Mouse (Mus musculus) CH12.LX (cell line): ENCODE measurements around the gene Lzts3. TPM values are rescaled to one million over a fixed set of nuclear protein-coding genes. Genes with fewer than 3 reads are reported as not detected.

Experiments
- DNase-seq: peaks from one replicate; pipeline ENCODE4 v3.0.0-alpha.2; 2013; ENCODE audit errors: extremely low read depth
- H3K27ac ChIP-seq: 2 replicates; pipeline ENCODE4 v1.5.1; 2012; ENCODE audit warnings: low read depth, mild to moderate bottlenecking, control low read depth, moderate library complexity; ENCODE audit not compliant: insufficient read depth
- H3K27me3 ChIP-seq: replicated peaks from 2 replicates; pipeline ENCODE3; 2012; ENCODE audit warnings: inconsistent platforms
- H3K36me3 ChIP-seq, 2 experiments: replicated peaks in 1 of 2; 2 replicates each; pipeline versions ENCODE3 to v1.6.1; 2012; ENCODE audit warnings: inconsistent platforms in 1 of 2, low read length in 1 of 2, mild to moderate bottlenecking in 1 of 2, mixed read lengths in 1 of 2, moderate library complexity in 1 of 2; ENCODE audit not compliant: control insufficient read depth in 1 of 2, insufficient read depth in 1 of 2
- H3K4me1 ChIP-seq, 2 experiments: 2 replicates each; pipeline ENCODE4 v1.6.1; 2012; ENCODE audit warnings: inconsistent platforms in 1 of 2, moderate library complexity in 1 of 2; ENCODE audit not compliant: insufficient read depth in 2 of 2, control insufficient read depth in 1 of 2
- H3K4me2 ChIP-seq: 2 replicates; pipeline ENCODE4 v1.6.1; 2012; ENCODE audit warnings: low read depth, mild to moderate bottlenecking, control low read depth; ENCODE audit not compliant: poor library complexity, insufficient read depth, severe bottlenecking
- H3K4me3 ChIP-seq, 3 experiments: fragments of 150-350 bp in 1 of 3; sonication (generic) in 1 of 3; replicated peaks in 1 of 3; 2 replicates each; pipeline versions ENCODE3 to v1.5.1; 2011 to 2012; ENCODE audit warnings: low read depth in 2 of 3, low read length in 2 of 3, mild to moderate bottlenecking in 2 of 3, moderate library complexity in 2 of 3, control low read depth in 1 of 3, improper control_type of control experiment in 1 of 3, inconsistent platforms in 1 of 3, mixed read lengths in 1 of 3; ENCODE audit not compliant: poor library complexity in 1 of 3
- H3K79me2 ChIP-seq: replicated peaks from 2 replicates; pipeline ENCODE4 v1.6.1; 2012; ENCODE audit warnings: mild to moderate bottlenecking, moderate library complexity; ENCODE audit not compliant: control insufficient read depth, poor library complexity, insufficient read depth, severe bottlenecking; ENCODE audit errors: extremely low read depth
- H3K9ac ChIP-seq: 2 replicates; pipeline ENCODE4 v1.6.1; 2012; ENCODE audit warnings: low read depth, mild to moderate bottlenecking, control low read depth, moderate library complexity; ENCODE audit not compliant: insufficient read depth
- H3K9me3 ChIP-seq: replicated peaks from 2 replicates; pipeline ENCODE3; 2012; ENCODE audit warnings: low read length, inconsistent platforms, mixed read lengths
- BHLHE40 ChIP-seq: IDR thresholded peaks from 2 replicates; pipeline ENCODE4 v1.6.1; 2011; ENCODE audit warnings: mild to moderate bottlenecking, low read depth, low read length, improper control_type of control experiment
- CHD1 ChIP-seq: IDR thresholded peaks from 2 replicates; pipeline ENCODE4 v1.6.1; 2012; ENCODE audit warnings: low read depth, low read length, improper control_type of control experiment, inconsistent platforms
- CHD2 ChIP-seq: IDR thresholded peaks from 2 replicates; pipeline ENCODE4 v1.6.1; 2011; ENCODE audit warnings: low read length, improper control_type of control experiment
- CTCF ChIP-seq, 2 experiments: IDR thresholded peaks in 1 of 2; conservative IDR thresholded peaks in 1 of 2; 2 replicates each; pipeline ENCODE4 v1.5.1; 2011 to 2012; ENCODE audit warnings: low read depth in 2 of 2, low read length in 2 of 2, improper control_type of control experiment in 1 of 2, inconsistent platforms in 1 of 2, mild to moderate bottlenecking in 1 of 2, moderate library complexity in 1 of 2
- E2F4 ChIP-seq: IDR thresholded peaks from 2 replicates; pipeline ENCODE4 v1.6.1; 2011; ENCODE audit warnings: low read depth, low read length, improper control_type of control experiment; ENCODE audit not compliant: insufficient replicate concordance
- ELF1 ChIP-seq: IDR thresholded peaks from 2 replicates; pipeline ENCODE4 v1.6.1; 2014; ENCODE audit warnings: low read depth, mild to moderate bottlenecking, inconsistent platforms, low read length, improper control_type of control experiment
- EP300 ChIP-seq: IDR thresholded peaks from 2 replicates; pipeline ENCODE4 v1.6.1; 2011; ENCODE audit warnings: low read length, improper control_type of control experiment
- ETS1 ChIP-seq: conservative IDR thresholded peaks from 2 replicates; pipeline ENCODE4 v1.6.1; 2012; ENCODE audit warnings: low read depth, mild to moderate bottlenecking, inconsistent platforms, low read length, improper control_type of control experiment, moderate library complexity
- GABPA ChIP-seq: IDR thresholded peaks from 2 replicates; pipeline ENCODE4 v1.6.1; 2012; ENCODE audit warnings: low read depth, low read length, improper control_type of control experiment, inconsistent platforms; ENCODE audit not compliant: insufficient replicate concordance
- HCFC1 ChIP-seq: IDR thresholded peaks from 2 replicates; pipeline ENCODE4 v1.6.1; 2012; ENCODE audit warnings: low read depth, mild to moderate bottlenecking, inconsistent platforms, low read length, improper control_type of control experiment
- IRF4 ChIP-seq: IDR thresholded peaks from 2 replicates; pipeline ENCODE4 v1.6.1; 2014; ENCODE audit warnings: low read depth, mild to moderate bottlenecking, inconsistent platforms, low read length, improper control_type of control experiment
- JUN ChIP-seq: IDR thresholded peaks from 2 replicates; pipeline ENCODE4 v1.6.1; 2011; ENCODE audit warnings: low read depth, mild to moderate bottlenecking, low read length, improper control_type of control experiment, moderate library complexity; ENCODE audit not compliant: insufficient read depth
- JUND ChIP-seq: conservative IDR thresholded peaks from 2 replicates; pipeline ENCODE4 v1.6.1; 2011; ENCODE audit warnings: low read depth, low read length, improper control_type of control experiment
- KAT2A ChIP-seq: IDR thresholded peaks from 2 replicates; pipeline ENCODE4 v1.6.1; 2012; ENCODE audit warnings: low read length, improper control_type of control experiment, inconsistent platforms; ENCODE audit not compliant: insufficient replicate concordance
- MAFK ChIP-seq: IDR thresholded peaks from 2 replicates; pipeline ENCODE4 v1.6.1; 2011; ENCODE audit warnings: low read length, improper control_type of control experiment; ENCODE audit not compliant: insufficient replicate concordance
- MAX ChIP-seq: IDR thresholded peaks from 2 replicates; pipeline ENCODE4 v1.6.1; 2011; ENCODE audit warnings: low read length, improper control_type of control experiment
- MAZ ChIP-seq: IDR thresholded peaks from 2 replicates; pipeline ENCODE4 v1.6.1; 2012; ENCODE audit warnings: low read depth, mild to moderate bottlenecking, inconsistent platforms, low read length, improper control_type of control experiment, moderate library complexity
- MEF2A ChIP-seq: IDR thresholded peaks from 2 replicates; pipeline ENCODE4 v1.6.1; 2014; ENCODE audit warnings: low read depth, mild to moderate bottlenecking, inconsistent platforms, low read length, improper control_type of control experiment, borderline replicate concordance
- MXI1 ChIP-seq: IDR thresholded peaks from 2 replicates; pipeline ENCODE4 v1.6.1; 2011; ENCODE audit warnings: mild to moderate bottlenecking, low read depth, low read length, improper control_type of control experiment
- MYC ChIP-seq: IDR thresholded peaks from 2 replicates; pipeline ENCODE4 v1.6.1; 2011; ENCODE audit warnings: low read depth, mild to moderate bottlenecking, improper control_type of control experiment, low read length
- NELFE ChIP-seq: IDR thresholded peaks from 2 replicates; pipeline ENCODE4 v1.6.1; 2011; ENCODE audit warnings: low read depth, low read length, improper control_type of control experiment
- NRF1 ChIP-seq: IDR thresholded peaks from 2 replicates; pipeline ENCODE4 v1.6.1; 2014; ENCODE audit warnings: low read depth, mild to moderate bottlenecking, inconsistent platforms, low read length, improper control_type of control experiment, moderate library complexity
- PAX5 ChIP-seq: IDR thresholded peaks from 2 replicates; pipeline ENCODE4 v1.6.1; 2012; ENCODE audit warnings: low read length, inconsistent platforms, mixed read lengths
- POLR2A ChIP-seq: IDR thresholded peaks from 2 replicates; pipeline ENCODE4 v1.6.1; 2011; ENCODE audit warnings: low read depth, mild to moderate bottlenecking, improper control_type of control experiment, low read length
- POLR2AphosphoS2 ChIP-seq: IDR thresholded peaks from 2 replicates; pipeline ENCODE4 v1.6.1; 2011; ENCODE audit warnings: low read depth, low read length, improper control_type of control experiment
- RAD21 ChIP-seq: IDR thresholded peaks from 2 replicates; pipeline ENCODE4 v1.6.1; 2011; ENCODE audit warnings: low read depth, mild to moderate bottlenecking, low read length, improper control_type of control experiment, moderate library complexity
- RCOR1 ChIP-seq: conservative IDR thresholded peaks from 2 replicates; pipeline ENCODE4 v1.6.1; 2012; ENCODE audit warnings: low read depth, mild to moderate bottlenecking, inconsistent platforms, low read length, improper control_type of control experiment
- SIN3A ChIP-seq: IDR thresholded peaks from 2 replicates; pipeline ENCODE4 v1.6.1; 2012; ENCODE audit warnings: low read length, improper control_type of control experiment, inconsistent platforms
- SMC3 ChIP-seq: IDR thresholded peaks from 2 replicates; pipeline ENCODE4 v1.6.1; 2011; ENCODE audit warnings: low read depth, low read length, improper control_type of control experiment
- TBP ChIP-seq: conservative IDR thresholded peaks from 2 replicates; pipeline ENCODE4 v1.6.1; 2011; ENCODE audit warnings: low read depth, low read length, improper control_type of control experiment
- TCF12 ChIP-seq: IDR thresholded peaks from 2 replicates; pipeline ENCODE4 v1.6.1; 2014; ENCODE audit warnings: low read depth, mild to moderate bottlenecking, inconsistent platforms, low read length, improper control_type of control experiment
- UBTF ChIP-seq: IDR thresholded peaks from 2 replicates; pipeline ENCODE4 v1.6.1; 2012; ENCODE audit warnings: low read depth, mild to moderate bottlenecking, inconsistent platforms, low read length, improper control_type of control experiment, moderate library complexity
- USF1 ChIP-seq: IDR thresholded peaks from 2 replicates; pipeline ENCODE4 v1.6.1; 2014; ENCODE audit warnings: low read depth, mild to moderate bottlenecking, inconsistent platforms, low read length, improper control_type of control experiment
- USF2 ChIP-seq: conservative IDR thresholded peaks from 2 replicates; pipeline ENCODE4 v1.6.1; 2011; ENCODE audit warnings: low read depth, low read length, improper control_type of control experiment
- ZC3H11A ChIP-seq: IDR thresholded peaks from 2 replicates; pipeline ENCODE4 v1.6.1; 2012; ENCODE audit warnings: low read depth, mild to moderate bottlenecking, inconsistent platforms, low read length, improper control_type of control experiment
- ZKSCAN1 ChIP-seq: IDR thresholded peaks from 2 replicates; pipeline ENCODE4 v1.6.1; 2012; ENCODE audit warnings: low read depth, inconsistent platforms, low read length, improper control_type of control experiment, borderline replicate concordance
- ZMIZ1 ChIP-seq: IDR thresholded peaks from 2 replicates; pipeline ENCODE4 v1.6.1; 2012; ENCODE audit warnings: low read depth, mild to moderate bottlenecking, inconsistent platforms, low read length, improper control_type of control experiment
- ZNF384 ChIP-seq: IDR thresholded peaks from 2 replicates; pipeline ENCODE4 v1.6.1; 2012; ENCODE audit warnings: low read depth, low read length, improper control_type of control experiment, inconsistent platforms
- dilution Hi-C: fragments of 300-500 bp; cut with MboI; formaldehyde crosslinking; loops from 2 replicates; pipeline ENCODE4 v1.14.3; 2020; ENCODE audit warnings: low sequenced_read_pairs; ENCODE audit not compliant: extremely low pct_unique_long_range_greater_than_20kb, extremely low pct_ligation_motif_present
- in situ Hi-C: fragments of 300-500 bp; cut with MboI; formaldehyde crosslinking; loops from 3 replicates; pipeline ENCODE4 v1.14.3; 2019; ENCODE audit warnings: low sequenced_read_pairs, low pct_ligation_motif_present, low pct_unique_long_range_greater_than_20kb, mixed read lengths
- polyA plus RNA-seq: library from polyadenylated mRNA; unstranded; fragments of >175 nt; gene quantifications from 2 replicates; pipeline ENCODE4 v1.2.1, GENCODE M21; 2012; ENCODE audit warnings: low read depth; ENCODE audit not compliant: insufficient read length
- total RNA-seq, 2 experiments: library from RNA; depleted of rRNA; stranded (reverse); fragments of 300-350 nt in 1 of 2; fragments of >200 nt in 1 of 2; gene quantifications; 2 replicates each; pipeline ENCODE4 v1.2.3; 2012 to 2014

The Lzts3 gene
- 3.7 and 3.9 TPM in 2 replicates for total RNA-seq (2012; rRNA removed)
- total RNA-seq (2014; rRNA removed), result 1.2 and 1.5 TPM in 2 replicates
- 3.6 and 4.2 TPM in 2 replicates for polyA plus RNA-seq

DNA sequence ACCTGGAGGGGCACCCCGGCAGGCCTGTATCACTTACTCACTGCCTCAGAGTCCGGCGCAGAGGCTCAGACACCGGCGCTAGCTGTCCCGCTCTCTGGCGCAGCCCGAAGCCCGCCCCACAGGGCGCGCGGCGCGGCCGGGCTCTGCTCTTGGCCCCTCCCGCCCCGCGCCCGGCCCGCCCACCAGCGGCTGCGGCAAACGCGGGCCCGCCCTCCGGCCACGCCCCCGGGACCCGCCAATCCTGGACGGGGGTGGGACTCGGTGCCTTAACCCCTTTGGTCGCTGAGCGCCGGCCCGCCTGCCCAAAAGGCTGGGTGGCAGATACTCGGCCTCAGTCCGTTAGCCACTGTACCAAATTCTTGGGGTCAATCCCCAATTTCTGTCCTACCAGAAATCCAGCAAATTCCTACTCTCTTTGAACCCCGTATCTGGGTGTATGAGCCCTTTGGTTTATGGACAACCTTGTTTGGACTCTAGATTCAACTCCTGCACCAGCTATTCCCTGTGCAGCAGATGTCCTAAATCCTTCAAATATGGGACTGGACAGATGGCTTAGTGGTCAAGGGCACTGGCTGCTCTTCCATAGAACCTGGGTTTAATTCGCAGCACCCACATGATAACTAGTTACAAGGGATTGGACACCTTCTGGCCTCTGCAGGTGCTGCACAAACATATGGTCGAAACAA lies at the start of gene Lzts3:
TSS of gene Lzts3 (minus strand) at position 120 of the 686 bp plus-strand sequence.
- Histone ChIP-seq H3K27ac (no peak within 1 kb of the TSS), H3K4me2 (peak within 1 kb of the TSS; percentile 93), H3K4me3 (peak within 1 kb of the TSS; percentile 49 to 83 (median 62)), H3K36me3 (peaks cover 0 to 14% of the 10 kb centered on the region in 2 experiments), H3K79me2 (no peaks in the 10 kb centered on the region)
- peak; percentile 80 for DNase-seq
- TF ChIP-seq MAZ (0 out of 2 replicates have a peak, but pooled peaks have one; percentile 21), JUN (no peak), TBP (peak; percentile 65; the same call in 1 of the 2 replicates), ZKSCAN1 (no peak), HCFC1 (no peak), ZNF384 (no peak), CHD1 (no peak), RCOR1 (no peak), CHD2 (no peak), TCF12 (no peak), IRF4 (peak; percentile 31; the same call in 1 of the 2 replicates), SIN3A (no peak), POLR2AphosphoS2 (peak; percentile 48; the same call in 1 of the 2 replicates), MAFK (no peak), PAX5 (no peak), JUND (no peak), SMC3 (no peak), MEF2A (no peak), MYC (no peak), NRF1 (no peak), MXI1 (no peak), USF2 (no peak), KAT2A (no peak), RAD21 (no peak), CTCF (conservative IDR thresholded peaks at IDR 0.05 in 1 of 2, IDR thresholded peaks at IDR 0.05 in 1 of 2; ENCODE audit: low read depth in 2 of 2, low read length in 2 of 2) (no peak), ELF1 (no peak), POLR2A (peak; percentile 81), GABPA (no peak), E2F4 (no peak), MAX (no peak; the same call in 1 of the 2 replicates), EP300 (no peak), ZC3H11A (no peak), ETS1 (no peak), BHLHE40 (no peak), UBTF (no peak), ZMIZ1 (peak; percentile 72; the same call in 1 of the 2 replicates), USF1 (no peak), NELFE (peak; percentile 72)
- TF ChIP-seq, all 38 proteins: peak for 7
- dilution Hi-C loops, result no loop called here
- in situ Hi-C loops, result no loop called here
- peak within 1 kb of the TSS; percentile 71 for H3K9ac ChIP-seq
- H3K9me3 ChIP-seq, result no peaks in the 10 kb centered on the region
- peaks cover 3% of the 10 kb centered on the region for H3K27me3 ChIP-seq
- peaks cover 4 to 20% of the 10 kb centered on the region in 2 experiments; a peak in 3 of 4 replicates for H3K4me1 ChIP-seq
